Mouse (Mus musculus): ENCODE data around the gene Flywch2. TPM values are rescaled to one million over a fixed set of nuclear protein-coding genes. Genes with fewer than 3 reads are reported as not detected.

The Flywch2 gene
- polyA plus RNA-seq, 1 experiment from 2014 or later, result 46.8 TPM

GRCm38 (mm10) chr17:23742941-23743340 is 42.9 kb downstream of the Flywch2 start:
- peaks cover 36% of the 10 kb centered on the region for H3K27me3 ChIP-seq (ENCODE audit: insufficient read depth, low read length)
- H3K27ac ChIP-seq, result no peak overlapping the region
- ATAC-seq (replicated peaks; ENCODE audit: low FRiP score, low read depth) (no peak), DNase-seq (ENCODE audit: low spot score) (no peak)
- TF ChIP-seq CTCF (IDR thresholded peaks at IDR 0.05; ENCODE audit: low read depth), result no peak
- WGBS, result 71% methylated on average over 12 of the region's 12 CpGs
- H3K9ac ChIP-seq (ENCODE audit: low read depth, low read length), result no peak overlapping the region
- H3K4me1 ChIP-seq (replicated peaks; ENCODE audit: insufficient read depth, low read length), result peaks cover 40% of the 10 kb centered on the region
- peak overlapping the region; percentile 23; the same call in 1 of the 2 replicates for H3K4me2 ChIP-seq (ENCODE audit: low read length)
- no peaks in the 10 kb centered on the region for H3K36me3 ChIP-seq (ENCODE audit: insufficient read depth, low read length)
- H3K9me3 ChIP-seq (replicated peaks; ENCODE audit: low read length), result no peaks in the 10 kb centered on the region
- H3K4me3 ChIP-seq (replicated peaks; ENCODE audit: low read depth, low read length), result no peak overlapping the region

GRCm38 (mm10) chr17:23742210-23742793 is 43.6 kb downstream of the Flywch2 start:
- peak overlapping the region; percentile 13; the same call in 1 of the 2 replicates for H3K4me3 ChIP-seq (replicated peaks; ENCODE audit: low read depth, low read length)
- TF ChIP-seq CTCF (IDR thresholded peaks at IDR 0.05; ENCODE audit: low read depth), result no peak
- peaks cover 40% of the 10 kb centered on the region for H3K4me1 ChIP-seq (replicated peaks; ENCODE audit: insufficient read depth, low read length)
- DNase-seq (ENCODE audit: low spot score), result no peak
- H3K4me2 ChIP-seq (ENCODE audit: low read length), result peak overlapping the region; percentile 23
- H3K27ac ChIP-seq, result no peak overlapping the region
- no peak overlapping the region for H3K9ac ChIP-seq (ENCODE audit: low read depth, low read length)
- peaks cover 36% of the 10 kb centered on the region for H3K27me3 ChIP-seq (ENCODE audit: insufficient read depth, low read length)
- H3K9me3 ChIP-seq (replicated peaks; ENCODE audit: low read length), result no peaks in the 10 kb centered on the region
- no peak for ATAC-seq (replicated peaks; ENCODE audit: low FRiP score, low read depth)
- H3K36me3 ChIP-seq (ENCODE audit: insufficient read depth, low read length), result no peaks in the 10 kb centered on the region
- 6% methylated on average over 44 of the region's 44 CpGs for WGBS

- no peak overlapping the region for H3K4me2 ChIP-seq (ENCODE audit: low read length)
- 41% methylated on average over 38 of the region's 38 CpGs for WGBS
- H3K9me3 ChIP-seq (replicated peaks; ENCODE audit: low read length), result no peaks in the 10 kb centered on the region
- H3K27me3 ChIP-seq (ENCODE audit: insufficient read depth, low read length), result peaks cover 36% of the 10 kb centered on the region
- DNase-seq (ENCODE audit: low spot score) (no peak), ATAC-seq (replicated peaks; ENCODE audit: low FRiP score, low read depth) (no peak)
- H3K9ac ChIP-seq (ENCODE audit: low read depth, low read length), result no peak overlapping the region
- no peak for TF ChIP-seq CTCF (IDR thresholded peaks at IDR 0.05; ENCODE audit: low read depth)
- H3K36me3 ChIP-seq (ENCODE audit: insufficient read depth, low read length), result no peaks in the 10 kb centered on the region
- H3K4me3 ChIP-seq (replicated peaks; ENCODE audit: low read depth, low read length), result peak overlapping the region; percentile 13; the same call in 1 of the 2 replicates
- H3K4me1 ChIP-seq (replicated peaks; ENCODE audit: insufficient read depth, low read length), result peaks cover 40% of the 10 kb centered on the region
- no peak overlapping the region for H3K27ac ChIP-seq
Observed at GRCm38 (mm10) chr17:23741359-23742209, 44.3 kb downstream of the Flywch2 start.

- Histone ChIP-seq H3K36me3 (ENCODE audit: insufficient read depth, low read length) (no peaks in the 10 kb centered on the region), H3K9me3 (replicated peaks; ENCODE audit: low read length) (no peaks in the 10 kb centered on the region), H3K4me2 (ENCODE audit: low read length) (peak within 1 kb of the TSS; percentile 93), H3K4me3 (replicated peaks; ENCODE audit: low read depth, low read length) (peak within 1 kb of the TSS; percentile 63), H3K4me1 (replicated peaks; ENCODE audit: insufficient read depth, low read length) (peaks cover 33% of the 10 kb centered on the region), H3K27ac (no peak within 1 kb of the TSS), H3K27me3 (ENCODE audit: insufficient read depth, low read length) (peaks cover 31% of the 10 kb centered on the region), H3K9ac (ENCODE audit: low read depth, low read length) (peak within 1 kb of the TSS; percentile 54)
- TF ChIP-seq CTCF (IDR thresholded peaks at IDR 0.05; ENCODE audit: low read depth), result no peak
- no peak for DNase-seq (ENCODE audit: low spot score)
- 8% methylated on average over 13 of the region's 13 CpGs for WGBS
- ATAC-seq (replicated peaks; ENCODE audit: low FRiP score, low read depth), result no peak
Observed at GRCm38 (mm10) chr17:23740598-23741021, 45.3 kb downstream of the Flywch2 start, which contains the start of gene Paqr4. TSS of gene Paqr4 (minus strand) at chr17:23740867.

- peaks cover 31% of the 10 kb centered on the region for H3K27me3 ChIP-seq (ENCODE audit: insufficient read depth, low read length)
- peaks cover 28% of the 10 kb centered on the region for H3K4me1 ChIP-seq (replicated peaks; ENCODE audit: insufficient read depth, low read length)
- no peaks in the 10 kb centered on the region for H3K9me3 ChIP-seq (replicated peaks; ENCODE audit: low read length)
- H3K4me3 ChIP-seq (replicated peaks; ENCODE audit: low read depth, low read length), result peak overlapping the region; percentile 63
- H3K9ac ChIP-seq (ENCODE audit: low read depth, low read length), result peak overlapping the region; percentile 54
- H3K4me2 ChIP-seq (ENCODE audit: low read length), result peak overlapping the region; percentile 93
- H3K27ac ChIP-seq, result no peak overlapping the region
- 0 out of 2 replicates have a peak, but pooled peaks have one; percentile 3 for TF ChIP-seq CTCF (IDR thresholded peaks at IDR 0.05; ENCODE audit: low read depth)
- under 1% methylated on average over 43 of the region's 46 CpGs for WGBS
- H3K36me3 ChIP-seq (ENCODE audit: insufficient read depth, low read length), result no peaks in the 10 kb centered on the region
- DNase-seq (ENCODE audit: low spot score) (peak; percentile 95), ATAC-seq (replicated peaks; ENCODE audit: low FRiP score, low read depth) (peak; percentile 68)
Observed at GRCm38 (mm10) chr17:23740136-23740584, 45.7 kb downstream of the Flywch2 start.

Data from kidney, postnatal 0 days (tissue).